ENCODE assay signal across 9 mouse cellular contexts in the genomic region with DNA sequence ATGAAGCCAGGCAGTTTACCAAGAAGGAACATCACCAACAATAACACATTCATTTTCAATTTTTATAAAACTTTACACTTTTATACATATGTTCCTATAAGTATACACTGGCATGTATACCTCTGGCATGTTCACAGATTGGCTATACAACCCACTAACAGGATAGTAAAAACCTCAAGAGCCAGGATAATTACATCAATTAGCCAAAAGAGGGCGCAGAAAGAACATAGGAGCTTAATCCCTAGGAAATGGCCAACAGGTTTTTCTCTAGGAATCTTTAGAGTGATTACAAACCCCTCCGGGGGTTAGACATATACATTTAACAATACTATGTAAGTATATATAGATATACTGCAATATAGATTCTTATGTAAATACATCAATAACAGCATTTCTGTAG. TPM values are rescaled to one million over a fixed set of nuclear protein-coding genes. Genes with fewer than 3 reads are reported as not detected.
DNase-seq lines count a peak whose midpoint lies in the region; ATAC-seq and TF ChIP-seq lines count a peak whose summit lies in the region.
"Had no signal": no experiment of that assay in that cellular context is flagged by ENCODE, and none has a peak within 500 bp of the region (broad histone marks: within the 10 kb centered on the region; RNA-seq: fewer than 3 reads in every experiment).

No protein-coding gene starts in this region.

- H3K9me3 ChIP-seq in heart, embryonic 12.5 days (replicated peaks) = no peaks in the 10 kb centered on the region
- no peaks in the 10 kb centered on the region for H3K9me3 ChIP-seq in lung, postnatal 0 days (ENCODE audit: low read length)

- DNase-seq in heart, postnatal 10 days = peak; percentile 20 to 29
- DNase-seq in lung, postnatal 0 days (ENCODE audit: low spot score) = peak; percentile 67
- no peak for DNase-seq in lung, adult 18-20 months
- peak; percentile 66 for DNase-seq in brain, adult 2 months (ENCODE audit: low read depth, low spot score)
- peak; percentile 8 for DNase-seq in retina, postnatal 7 days (ENCODE audit: low read depth, low spot score)
- DNase-seq in urinary bladder, postnatal 36 days (ENCODE audit: low spot score in 2 of 2) = no peak
- DNase-seq: gastrocnemius, postnatal 36 days had no signal

- WGBS in heart, embryonic 12.5 days = 24% methylated on average over 2 of the region's 2 CpGs
- 36% methylated on average over 2 of the region's 2 CpGs for WGBS in lung, postnatal 0 days

- no peak for ATAC-seq in heart, embryonic 12.5 days (ENCODE audit: insufficient number of reproducible peaks, low FRiP score)
- no peak for ATAC-seq in lung, postnatal 0 days
- ATAC-seq: activated CD4-positive, CD25-positive, alpha-beta regulatory T cell, adult 4 months had no signal

- TF ChIP-seq EP300 in lung, postnatal 0 days (IDR thresholded peaks at IDR 0.05) = no peak

- peak; percentile 74 for TF ChIP-seq CTCF in lung, postnatal 0 days (IDR thresholded peaks at IDR 0.05)

- H3K4me1 ChIP-seq in heart, embryonic 12.5 days (replicated peaks) = no peaks in the 10 kb centered on the region
- H3K4me1 ChIP-seq in lung, postnatal 0 days (ENCODE audit: insufficient read depth, low read depth, low read length) = no peaks in the 10 kb centered on the region

- no peak overlapping the region for H3K4me3 ChIP-seq in heart, embryonic 12.5 days
- H3K4me3 ChIP-seq in lung, postnatal 0 days (ENCODE audit: low read depth, low read length) = no peak overlapping the region

- H3K36me3 ChIP-seq in heart, embryonic 12.5 days = peaks cover 8% of the 10 kb centered on the region
- no peaks in the 10 kb centered on the region for H3K36me3 ChIP-seq in lung, postnatal 0 days (ENCODE audit: insufficient read depth, low read length)

- H3K27ac ChIP-seq in heart, embryonic 12.5 days (ENCODE audit: poor library complexity, severe bottlenecking) = no peak overlapping the region
- no peak overlapping the region for H3K27ac ChIP-seq in lung, postnatal 0 days (ENCODE audit: low read length)

- H3K27me3 ChIP-seq in heart, embryonic 12.5 days (replicated peaks) = no peaks in the 10 kb centered on the region
- H3K27me3 ChIP-seq in lung, postnatal 0 days (replicated peaks; ENCODE audit: insufficient read depth, low read length) = no peaks in the 10 kb centered on the region

- intact Hi-C loops in heart, postnatal 10 days (cut with DNase I) = loop anchor here (1.0 to 2.0 kb wide), 2 partner anchors 129 to 379 kb away; no protein-coding TSS in a partner anchor

- no peak overlapping the region for H3K4me2 ChIP-seq in heart, embryonic 12.5 days
- H3K4me2 ChIP-seq in lung, postnatal 0 days (replicated peaks; ENCODE audit: low read depth, low read length) = no peak overlapping the region

- no peak overlapping the region for H3K9ac ChIP-seq in heart, embryonic 12.5 days
- H3K9ac ChIP-seq in lung, postnatal 0 days (replicated peaks; ENCODE audit: low read depth) = no peak overlapping the region

RNA-seq across cellular contexts. Expression of gene Zdhhc21, which starts 55.7 kb away (rescaled TPM):
- total RNA-seq in heart, postnatal 10 days (2021) = 10 to 100 TPM; 15.1 to 19.2 TPM
- 16.6 and 17.7 TPM in 2 replicates for polyA plus RNA-seq in heart, embryonic 12.5 days (2016; fragmentation: Nextera tagmentation; extraction: Ambion mirVana)
- 8.8 and 8.9 TPM in 2 replicates for polyA plus RNA-seq in lung, postnatal 0 days (2015; fragmentation: Nextera tagmentation; extraction: Ambion mirVana)

Comparison
In these comparisons a context has a peak if more than half of its experiments do, and no peak if none do; other contexts are left out.
1. DNase-seq: peak in heart, postnatal 10 days (2 of 2), lung, postnatal 0 days (single experiment), brain, adult 2 months (single experiment) and retina, postnatal 7 days (single experiment); none in lung, adult 18-20 months (0 of 2) and urinary bladder, postnatal 36 days (0 of 2).